Mouse (Mus musculus) heart, adult 10 weeks (tissue): Measurements from ENCODE around the gene Nkx3-2. TPM values are rescaled to one million over a fixed set of nuclear protein-coding genes. Genes with fewer than 3 reads are reported as not detected.

Experiments
- polyA plus RNA-seq: library from polyadenylated mRNA; stranded (reverse); fragments of 350-450 nt; fragmentation: Illumina TruSeq; extraction: RNeasy Lipid Tissue Mini Kit (QIAGEN cat#74804); gene quantifications from one replicate; pipeline ENCODE4 v1.2.3, GENCODE M21; 2014; ENCODE audit warnings: low read depth, low replicate concordance

Nkx3-2 gene
- not detected for polyA plus RNA-seq

GRCm38 (mm10) chr5:41763731-41764721 lies at the start of gene Nkx3-2:
Gene Nkx3-2 (minus strand): TSS chr5:41764501.

Other genes starting within 250 kb of the Nkx3-2 start
- gene Rab28, start 56.3 kb downstream of the Nkx3-2 start, polyA plus RNA-seq: 112 TPM
- gene Bod1l, start 79.8 kb upstream of the Nkx3-2 start, polyA plus RNA-seq: 11.8 TPM